Mouse (Mus musculus): ENCODE measurements around the gene Mbl1.

DNA sequence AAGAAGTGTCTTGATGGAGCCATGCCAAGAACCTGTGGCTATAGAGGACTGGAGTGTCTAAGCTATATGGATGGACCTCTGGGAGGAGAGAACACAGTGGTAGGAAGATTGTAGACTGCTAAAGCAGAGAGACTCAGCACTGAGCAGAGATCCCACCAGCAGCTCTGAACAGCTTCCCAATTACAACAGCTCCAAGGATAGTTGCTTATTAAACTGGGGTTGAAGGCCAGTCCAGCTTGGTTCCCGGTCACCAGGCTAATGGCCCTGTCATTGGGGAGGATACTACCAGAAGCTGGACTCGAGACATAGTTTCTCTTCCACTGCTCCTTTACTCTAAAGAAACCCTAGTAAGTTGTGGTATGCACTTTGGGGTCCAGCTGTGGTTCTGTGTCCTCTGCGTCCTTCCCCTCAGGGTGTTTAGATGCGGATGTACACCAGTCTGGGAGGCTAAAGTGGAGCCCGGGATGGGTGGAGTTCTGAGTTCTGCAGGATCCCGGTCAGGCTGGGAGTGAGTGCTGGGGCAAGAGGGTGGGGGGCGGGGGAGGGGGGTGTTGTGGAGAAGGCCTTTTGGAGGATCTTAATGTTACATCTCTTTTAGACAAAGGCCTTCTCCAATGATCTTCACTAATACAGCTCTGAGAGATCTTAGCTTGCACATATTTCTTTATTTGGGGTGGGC, at the start of gene Mbl1:
- TF ChIP-seq TAL1 (IDR thresholded peaks at IDR 0.05; ENCODE audit: low read length) (no peak), GATA1 (IDR thresholded peaks at IDR 0.05; ENCODE audit: low read length) (no peak)

All from erythroblast, embryonic 14.5 days (primary cell).